Mouse (Mus musculus): ENCODE results near the gene Col11a2.

The Col11a2 gene

DNA sequence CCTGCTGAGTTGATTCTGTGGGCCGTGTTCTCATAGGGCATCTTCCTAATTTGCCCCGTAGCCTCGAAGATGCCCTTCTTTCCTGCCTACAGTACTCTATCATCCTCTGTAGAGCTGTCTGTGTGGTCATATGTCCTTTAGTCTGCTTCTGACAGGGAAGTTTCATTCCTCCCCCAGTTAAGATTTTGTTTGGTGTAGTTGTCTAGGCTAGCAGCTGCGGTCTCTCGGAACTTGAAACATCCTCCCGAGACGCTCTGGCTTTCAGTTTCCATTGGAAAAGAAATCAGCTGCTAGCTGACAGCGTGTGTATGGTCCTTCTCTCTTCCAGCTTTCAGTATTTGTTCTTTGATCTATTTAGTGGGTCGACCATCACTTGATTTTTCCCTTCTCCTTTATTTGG, 65.6 kb downstream of the Col11a2 start:
- no peak for DNase-seq (ENCODE audit: low read depth)

DNA sequence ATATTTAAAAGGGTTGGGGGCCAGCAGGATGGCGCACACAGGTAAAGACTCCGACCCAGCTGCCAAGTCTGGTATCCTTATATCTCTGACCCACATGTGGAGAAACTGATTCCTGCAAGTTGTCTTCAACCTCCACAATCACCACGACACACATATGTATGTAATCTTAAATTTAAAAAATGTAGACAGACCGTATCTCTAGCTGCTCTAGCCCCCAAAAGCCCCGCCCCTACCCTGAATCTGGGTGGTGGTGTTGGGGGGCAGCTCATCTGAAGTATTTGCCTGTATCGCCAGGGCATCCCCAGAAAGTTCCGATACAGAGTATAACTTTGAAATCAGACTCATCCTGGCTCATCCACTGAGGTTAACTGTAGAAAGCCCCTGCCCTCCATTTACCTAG, 67.3 kb downstream of the Col11a2 start:
- DNase-seq (ENCODE audit: low read depth), result no peak

DNA sequence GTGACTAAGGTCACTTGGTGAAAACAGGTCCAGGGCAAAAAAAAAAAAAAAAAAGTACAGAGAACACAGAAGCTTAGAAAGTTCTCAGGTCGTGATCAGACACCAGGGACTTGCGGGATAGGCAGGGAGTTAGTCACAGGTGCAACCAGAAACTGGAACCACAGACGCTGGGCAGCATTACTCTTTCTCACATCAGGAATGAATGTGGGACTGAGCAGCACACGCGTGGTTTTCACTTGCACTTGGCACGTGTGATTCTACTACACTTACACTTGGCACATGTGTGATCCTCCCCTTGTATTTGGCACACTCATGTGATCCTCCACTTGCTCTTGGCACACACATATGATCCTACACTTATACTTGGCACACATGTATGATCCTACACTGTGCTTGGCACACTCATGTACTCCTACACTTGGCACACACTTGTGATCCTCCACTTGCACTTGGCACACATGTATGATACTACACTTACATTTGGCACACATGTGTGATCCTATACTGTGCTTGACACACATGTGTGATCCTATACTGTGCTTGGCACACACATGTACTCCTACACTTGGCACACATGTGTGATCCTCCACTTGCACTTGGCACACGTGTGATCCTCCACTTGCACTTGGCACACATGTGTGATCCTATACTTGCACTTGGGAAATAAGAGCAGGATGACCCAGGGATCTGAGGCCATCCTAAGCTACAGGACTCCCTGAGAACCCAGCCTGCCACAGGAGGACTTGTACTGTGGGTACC, 68.1 kb downstream of the Col11a2 start:
- no peak for DNase-seq (ENCODE audit: low read depth)

- DNase-seq (ENCODE audit: low read depth), result no peak
Measured at GRCm38 (mm10) chr17:34108460-34108859, 69.2 kb downstream of the Col11a2 start.

DNA sequence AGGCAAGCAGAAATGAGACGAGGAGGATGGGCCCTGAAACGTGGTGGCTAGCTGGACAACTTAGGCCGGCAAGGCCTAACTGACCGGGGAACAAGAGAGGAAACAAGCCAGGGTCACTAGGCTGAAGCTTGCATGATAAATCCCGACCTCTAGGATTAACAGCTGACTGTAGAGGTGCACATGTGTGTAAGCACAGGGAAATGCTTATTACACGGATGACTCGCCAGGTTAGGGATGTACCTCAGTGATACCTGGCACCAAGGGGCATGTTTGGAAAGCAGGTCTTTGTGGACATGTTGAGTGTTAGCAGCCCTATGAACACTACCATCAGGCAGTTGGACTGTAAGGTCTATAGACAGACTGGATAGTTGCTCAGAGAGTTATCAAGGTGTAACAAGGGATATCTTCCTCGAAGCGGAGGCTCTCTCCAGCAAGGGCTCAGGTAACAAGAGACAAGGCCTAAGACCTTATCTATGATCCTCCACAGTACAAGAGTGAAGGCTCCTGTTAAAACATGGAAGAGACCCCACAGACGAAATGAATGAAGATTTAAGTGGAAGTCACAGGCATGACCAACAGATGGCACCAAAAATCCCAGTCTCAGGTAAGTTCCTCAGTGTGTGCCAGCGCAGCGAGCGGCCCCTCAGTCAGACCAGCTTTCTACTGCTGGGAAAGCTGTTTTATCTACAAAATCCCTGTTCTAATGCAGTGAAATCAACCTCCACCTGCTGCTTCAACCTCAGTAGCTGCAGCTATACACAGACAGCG, 70.0 kb downstream of the Col11a2 start:
- DNase-seq (ENCODE audit: low read depth), result no peak

GRCm38 (mm10) chr17:34109806-34110195, 70.6 kb downstream of the Col11a2 start:
- peak; percentile 39 for DNase-seq (ENCODE audit: low read depth)

DNA sequence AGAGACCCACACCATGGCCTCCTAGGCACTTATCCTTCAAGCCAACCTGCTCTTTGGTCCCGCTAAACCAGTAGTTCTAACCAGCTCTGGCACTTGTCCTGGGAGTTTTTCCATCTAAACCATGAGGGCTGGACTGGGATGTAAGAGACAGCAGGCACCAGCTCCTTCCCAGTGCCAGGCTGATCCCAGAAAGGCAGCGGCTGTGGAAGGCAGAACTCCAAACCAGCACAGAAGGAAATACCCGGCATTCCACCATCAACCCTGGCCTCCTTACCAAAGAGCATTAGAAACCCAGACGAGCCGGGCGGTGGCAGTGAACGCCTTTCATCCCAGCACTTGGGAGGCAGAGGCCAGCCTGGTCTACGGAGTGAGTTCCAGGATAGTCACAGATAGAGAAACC, 71.1 kb downstream of the Col11a2 start:
- DNase-seq (ENCODE audit: low read depth), result no peak

- no peak for DNase-seq (ENCODE audit: low read depth)
Measured at GRCm38 (mm10) chr17:34114114-34114513, 74.9 kb downstream of the Col11a2 start.

All from 416B (cell line).